Mouse (Mus musculus) MEL (cell line): Measurements from ENCODE around the gene Ssh3. TPM values are rescaled to one million over a fixed set of nuclear protein-coding genes. Genes with fewer than 3 reads are reported as not detected.
A peak's percentile ranks its signal among the peaks of the same experiment; 100 is the strongest.

ENCODE experiments used
- DNase-seq: peaks from one replicate; pipeline ENCODE4 v3.0.0; 2011; ENCODE audit warnings: low read depth, low spot score
- H3K27ac ChIP-seq: 2 replicates; pipeline ENCODE4 v1.5.1; 2012; ENCODE audit warnings: low read depth, mild to moderate bottlenecking, control low read depth, low read length, moderate library complexity; ENCODE audit not compliant: control insufficient read depth
- H3K27me3 ChIP-seq, 2 experiments: fragments of 150-350 bp in 1 of 2; sonication (generic) in 1 of 2; 2 replicates each; pipeline ENCODE4 v1.6.1; 2012; ENCODE audit warnings: low read length in 2 of 2, mild to moderate bottlenecking in 2 of 2, improper control_type of control experiment in 1 of 2, moderate library complexity in 1 of 2; ENCODE audit not compliant: insufficient read depth in 2 of 2, control insufficient read depth in 1 of 2
- H3K36me3 ChIP-seq, 2 experiments: 2 replicates each; pipeline ENCODE4 v1.6.1; 2012 to 2014; ENCODE audit warnings: low read length in 2 of 2, improper control_type of control experiment in 1 of 2, inconsistent platforms in 1 of 2, mild to moderate bottlenecking in 1 of 2; ENCODE audit not compliant: insufficient read depth in 2 of 2, control insufficient read depth in 1 of 2
- H3K4me1 ChIP-seq, 2 experiments: fragments of 150-350 bp in 1 of 2; sonication (generic) in 1 of 2; 2 replicates each; pipeline ENCODE4 v1.6.1; 2012; ENCODE audit warnings: low read length in 2 of 2, improper control_type of control experiment in 1 of 2, mild to moderate bottlenecking in 1 of 2; ENCODE audit not compliant: insufficient read depth in 2 of 2, control insufficient read depth in 1 of 2
- H3K4me3 ChIP-seq, 2 experiments: fragments of 150-350 bp in 1 of 2; sonication (generic) in 1 of 2; 2 replicates each; pipeline ENCODE4 v1.5.1; 2012; ENCODE audit warnings: low read depth in 2 of 2, low read length in 2 of 2, mild to moderate bottlenecking in 2 of 2, moderate library complexity in 2 of 2, control low read depth in 1 of 2, improper control_type of control experiment in 1 of 2; ENCODE audit not compliant: control insufficient read depth in 1 of 2, insufficient read depth in 1 of 2
- H3K79me2 ChIP-seq: 2 replicates; pipeline ENCODE4 v1.6.1; 2012; ENCODE audit warnings: mild to moderate bottlenecking, low read length, moderate library complexity; ENCODE audit not compliant: control insufficient read depth, poor library complexity, insufficient read depth
- H3K9ac ChIP-seq: 2 replicates; pipeline ENCODE4 v1.6.1; 2012; ENCODE audit warnings: low read depth, mild to moderate bottlenecking, control low read depth, low read length, moderate library complexity; ENCODE audit not compliant: control insufficient read depth, poor library complexity, severe bottlenecking
- H3K9me3 ChIP-seq: fragments of 150-350 bp; sonication (generic); replicated peaks from 2 replicates; pipeline ENCODE4 v1.6.1; 2012; ENCODE audit warnings: mild to moderate bottlenecking, low read length, improper control_type of control experiment, moderate library complexity; ENCODE audit not compliant: insufficient read depth
- BHLHE40 ChIP-seq: IDR thresholded peaks from 2 replicates; pipeline ENCODE4 v1.6.1; 2012; ENCODE audit warnings: low read depth, mild to moderate bottlenecking, inconsistent platforms, low read length, improper control_type of control experiment, borderline replicate concordance
- CHD1 ChIP-seq: IDR thresholded peaks from 2 replicates; pipeline ENCODE4 v1.6.1; 2012; ENCODE audit warnings: low read depth, mild to moderate bottlenecking, inconsistent platforms, low read length, improper control_type of control experiment
- CHD2 ChIP-seq: IDR thresholded peaks from 2 replicates; pipeline ENCODE4 v1.6.1; 2011; ENCODE audit warnings: low read length, improper control_type of control experiment
- E2F4 ChIP-seq: IDR thresholded peaks from 2 replicates; pipeline ENCODE4 v1.6.1; 2011; ENCODE audit warnings: low read depth, low read length, improper control_type of control experiment, borderline replicate concordance
- ELF1 ChIP-seq: IDR thresholded peaks from 2 replicates; pipeline ENCODE4 v1.6.1; 2014; ENCODE audit warnings: low read depth, mild to moderate bottlenecking, inconsistent platforms, low read length, improper control_type of control experiment, moderate library complexity
- EP300 ChIP-seq, 2 experiments: IDR thresholded peaks; 2 replicates each; pipeline ENCODE4 v1.6.1; 2011; ENCODE audit warnings: improper control_type of control experiment in 2 of 2, low read length in 2 of 2, low read depth in 1 of 2, mild to moderate bottlenecking in 1 of 2
- ETS1 ChIP-seq: IDR thresholded peaks from 2 replicates; pipeline ENCODE4 v1.6.1; 2012; ENCODE audit warnings: low read depth, mild to moderate bottlenecking, inconsistent platforms, low read length, improper control_type of control experiment, moderate library complexity
- GABPA ChIP-seq: IDR thresholded peaks from 2 replicates; pipeline ENCODE4 v1.6.1; 2012; ENCODE audit warnings: low read depth, mild to moderate bottlenecking, inconsistent platforms, low read length, improper control_type of control experiment, moderate library complexity
- GATA1 ChIP-seq: IDR thresholded peaks from 2 replicates; pipeline ENCODE4 v1.6.1; 2011; ENCODE audit warnings: low read depth, low read length, improper control_type of control experiment
- JUND ChIP-seq: IDR thresholded peaks from 2 replicates; pipeline ENCODE4 v1.6.1; 2011; ENCODE audit warnings: low read depth, mild to moderate bottlenecking, improper control_type of control experiment, low read length
- KAT2A ChIP-seq: conservative IDR thresholded peaks from 2 replicates; pipeline ENCODE4 v1.6.1; 2012; ENCODE audit warnings: low read depth, low read length, improper control_type of control experiment, inconsistent platforms
- MAFK ChIP-seq: IDR thresholded peaks from 2 replicates; pipeline ENCODE4 v1.6.1; 2011; ENCODE audit warnings: low read depth, mild to moderate bottlenecking, low read length, improper control_type of control experiment, borderline replicate concordance
- MAZ ChIP-seq: IDR thresholded peaks from 2 replicates; pipeline ENCODE4 v1.6.1; 2012; ENCODE audit warnings: low read depth, mild to moderate bottlenecking, inconsistent platforms, low read length, improper control_type of control experiment
- MEF2A ChIP-seq: IDR thresholded peaks from 2 replicates; pipeline ENCODE4 v1.6.1; 2014; ENCODE audit warnings: low read depth, mild to moderate bottlenecking, inconsistent platforms, low read length, improper control_type of control experiment; ENCODE audit not compliant: poor library complexity, insufficient replicate concordance, severe bottlenecking; ENCODE audit errors: extremely low read depth
- MXI1 ChIP-seq: IDR thresholded peaks from 2 replicates; pipeline ENCODE4 v1.6.1; 2011; ENCODE audit warnings: mild to moderate bottlenecking, low read depth, low read length, improper control_type of control experiment
- MYB ChIP-seq: IDR thresholded peaks from 2 replicates; pipeline ENCODE4 v1.6.1; 2011; ENCODE audit warnings: mild to moderate bottlenecking, low read depth, low read length, improper control_type of control experiment
- MYC ChIP-seq: IDR thresholded peaks from 2 replicates; pipeline ENCODE4 v1.6.1; 2011; ENCODE audit warnings: low read depth, mild to moderate bottlenecking, low read length, improper control_type of control experiment, moderate library complexity
- NELFE ChIP-seq: IDR thresholded peaks from 2 replicates; pipeline ENCODE4 v1.6.1; 2011; ENCODE audit warnings: low read depth, low read length, improper control_type of control experiment
- NRF1 ChIP-seq: IDR thresholded peaks from 2 replicates; pipeline ENCODE4 v1.6.1; 2014; ENCODE audit warnings: low read depth, mild to moderate bottlenecking, inconsistent platforms, low read length, improper control_type of control experiment, moderate library complexity; ENCODE audit not compliant: poor library complexity, insufficient read depth, severe bottlenecking
- POLR2A ChIP-seq, 2 experiments: IDR thresholded peaks; 2 replicates each; pipeline ENCODE4 v1.6.1; 2011 to 2012; ENCODE audit warnings: low read length in 2 of 2, mild to moderate bottlenecking in 2 of 2, control low read depth in 1 of 2, improper control_type of control experiment in 1 of 2, low read depth in 1 of 2, moderate library complexity in 1 of 2; ENCODE audit not compliant: control insufficient read depth in 1 of 2, insufficient read depth in 1 of 2, poor library complexity in 1 of 2
- POLR2AphosphoS2 ChIP-seq: IDR thresholded peaks from 2 replicates; pipeline ENCODE4 v1.6.1; 2011; ENCODE audit warnings: low read length, improper control_type of control experiment
- POLR2AphosphoS5 ChIP-seq: IDR thresholded peaks from 2 replicates; pipeline ENCODE4 v1.6.1; 2012; ENCODE audit warnings: low read depth, borderline replicate concordance, mild to moderate bottlenecking, inconsistent platforms, low read length, moderate library complexity, mixed read lengths
- RAD21 ChIP-seq: IDR thresholded peaks from 2 replicates; pipeline ENCODE4 v1.6.1; 2011; ENCODE audit warnings: mild to moderate bottlenecking, low read depth, low read length, improper control_type of control experiment
- RCOR1 ChIP-seq: IDR thresholded peaks from 2 replicates; pipeline ENCODE4 v1.6.1; 2012; ENCODE audit warnings: low read depth, mild to moderate bottlenecking, inconsistent platforms, low read length, improper control_type of control experiment
- SIN3A ChIP-seq: IDR thresholded peaks from 2 replicates; pipeline ENCODE4 v1.6.1; 2012; ENCODE audit warnings: low read length, improper control_type of control experiment, inconsistent platforms
- SMC3 ChIP-seq: IDR thresholded peaks from 2 replicates; pipeline ENCODE4 v1.6.1; 2011; ENCODE audit warnings: low read depth, low read length, improper control_type of control experiment
- TAL1 ChIP-seq: IDR thresholded peaks from 2 replicates; pipeline ENCODE4 v1.6.1; 2012; ENCODE audit warnings: mild to moderate bottlenecking, inconsistent platforms, low read length, moderate library complexity, mixed read lengths
- TBP ChIP-seq: IDR thresholded peaks from 2 replicates; pipeline ENCODE4 v1.8.0; 2011; ENCODE audit warnings: low read depth, low read length, improper control_type of control experiment
- TCF12 ChIP-seq: IDR thresholded peaks from 2 replicates; pipeline ENCODE4 v1.6.1; 2014; ENCODE audit warnings: low read depth, mild to moderate bottlenecking, inconsistent platforms, low read length, improper control_type of control experiment, moderate library complexity
- UBTF ChIP-seq: IDR thresholded peaks from 2 replicates; pipeline ENCODE4 v1.6.1; 2012; ENCODE audit warnings: low read depth, mild to moderate bottlenecking, inconsistent platforms, low read length, improper control_type of control experiment, moderate library complexity, borderline replicate concordance; ENCODE audit not compliant: insufficient read depth
- USF1 ChIP-seq: IDR thresholded peaks from 2 replicates; pipeline ENCODE4 v1.6.1; 2014; ENCODE audit warnings: low read depth, mild to moderate bottlenecking, inconsistent platforms, low read length, improper control_type of control experiment, moderate library complexity
- USF2 ChIP-seq, 2 experiments: IDR thresholded peaks; 2 replicates each; pipeline ENCODE4 v1.6.1; 2011 to 2012; ENCODE audit warnings: improper control_type of control experiment in 2 of 2, low read length in 2 of 2, borderline replicate concordance in 1 of 2, inconsistent platforms in 1 of 2, low read depth in 1 of 2, mild to moderate bottlenecking in 1 of 2; ENCODE audit not compliant: insufficient read depth in 1 of 2
- ZC3H11A ChIP-seq: IDR thresholded peaks from 2 replicates; pipeline ENCODE4 v1.6.1; 2012; ENCODE audit warnings: low read depth, mild to moderate bottlenecking, inconsistent platforms, low read length, improper control_type of control experiment
- ZKSCAN1 ChIP-seq: IDR thresholded peaks from 2 replicates; pipeline ENCODE4 v1.6.1; 2012; ENCODE audit warnings: low read depth, mild to moderate bottlenecking, inconsistent platforms, low read length, improper control_type of control experiment, moderate library complexity
- ZMIZ1 ChIP-seq: IDR thresholded peaks from 2 replicates; pipeline ENCODE4 v1.6.1; 2012; ENCODE audit warnings: low read depth, mild to moderate bottlenecking, inconsistent platforms, low read length, improper control_type of control experiment, moderate library complexity
- ZNF384 ChIP-seq: IDR thresholded peaks from 2 replicates; pipeline ENCODE4 v1.6.1; 2012; ENCODE audit warnings: low read depth, mild to moderate bottlenecking, inconsistent platforms, low read length, improper control_type of control experiment
- polyA plus RNA-seq, 2 experiments: library from polyadenylated mRNA; stranded (reverse) in 1 of 2; unstranded in 1 of 2; fragments of >175 nt in 1 of 2; fragments of >200 nt in 1 of 2; gene quantifications; 2 replicates each; pipeline versions ENCODE4 v1.2.1 to v1.2.4; 2012; ENCODE audit warnings: low replicate concordance in 2 of 2, low read depth in 1 of 2; ENCODE audit not compliant: insufficient read length in 2 of 2, insufficient read depth in 1 of 2, missing spikeins in 1 of 2
- total RNA-seq: library from RNA; depleted of rRNA; stranded (reverse); fragments of 300-350 nt; gene quantifications from 2 replicates; pipeline ENCODE4 v1.2.3, GENCODE M21; 2012

Gene Ssh3
- total and polyA plus RNA-seq, 3 experiments: 9.2 to 14.1 TPM; not detected in 1

- Histone ChIP-seq H3K27ac (no peak within 1 kb of the TSS), H3K4me1 (peaks cover 0 to 4% of the 10 kb centered on the region in 2 experiments; a peak in 2 of 4 replicates)
- TF ChIP-seq SIN3A: peak; percentile 86
- TF ChIP-seq USF1: no peak
- TF ChIP-seq TBP: no peak
- 0 out of 4 replicates have a peak, but pooled peaks of 1 of the 2 experiments have one; percentile 10 for TF ChIP-seq POLR2A (IDR thresholded peaks at IDR 0.05; ENCODE audit: control insufficient read depth in 1 of 2, insufficient read depth in 1 of 2, low read depth in 1 of 2, low read length in 2 of 2, poor library complexity in 1 of 2)
- TF ChIP-seq CHD1: no peak
- no peak for TF ChIP-seq TAL1
- no peak for TF ChIP-seq POLR2AphosphoS5
- TF ChIP-seq NELFE: 0 out of 2 replicates have a peak, but pooled peaks have one; percentile 23
- TF ChIP-seq MYB: no peak
- TF ChIP-seq SMC3: peak; percentile 40
- TF ChIP-seq MAZ: peak; percentile 89
- TF ChIP-seq MXI1: peak; percentile 89
- TF ChIP-seq MEF2A: no peak
- TF ChIP-seq UBTF: no peak
- peak; percentile 56 for TF ChIP-seq NRF1
- no peak for TF ChIP-seq JUND
- no peak for TF ChIP-seq USF2 (IDR thresholded peaks at IDR 0.05; ENCODE audit: borderline replicate concordance in 1 of 2, insufficient read depth in 1 of 2, low read depth in 1 of 2, low read length in 2 of 2)
- TF ChIP-seq CHD2: no peak
- no peak for TF ChIP-seq GATA1
- TF ChIP-seq BHLHE40: 0 out of 2 replicates have a peak, but pooled peaks have one; percentile 24
- TF ChIP-seq RCOR1: no peak
- TF ChIP-seq MYC: no peak
- TF ChIP-seq GABPA: no peak
- TF ChIP-seq EP300 (IDR thresholded peaks at IDR 0.05; ENCODE audit: low read depth in 1 of 2, low read length in 2 of 2): no peak
- TF ChIP-seq ZKSCAN1: no peak
- no peak for TF ChIP-seq MAFK
- TF ChIP-seq ZC3H11A: no peak
- TF ChIP-seq RAD21: peak; percentile 43
- TF ChIP-seq ZMIZ1: no peak
- no peak for TF ChIP-seq E2F4
- peak; percentile 17; the same call in 1 of the 2 replicates for TF ChIP-seq ETS1
- TF ChIP-seq ZNF384: no peak
- TF ChIP-seq KAT2A: no peak
- TF ChIP-seq TCF12: no peak
- TF ChIP-seq POLR2AphosphoS2: no peak
- TF ChIP-seq ELF1: peak; percentile 71
These were observed 14.0 kb upstream of the Ssh3 start, which contains the start of gene Ankrd13d for GRCm38 (mm10) chr19:4282898-4283553. Ankrd13d (minus strand) TSS chr19:4283137.

More at GRCm38 (mm10) chr19:4282898-4283553, 14.0 kb upstream of the Ssh3 start, which contains the start of gene Ankrd13d:
- Histone ChIP-seq H3K79me2 (no peaks in the 10 kb centered on the region), H3K9me3 (no peaks in the 10 kb centered on the region), H3K9ac (peak within 1 kb of the TSS; percentile 62), H3K27me3 (no peaks in the 10 kb centered on the region), H3K4me3 (peak within 1 kb of the TSS; percentile 67 to 76), H3K36me3 (no peaks in the 10 kb centered on the region; a peak in 2 of 4 replicates)
- peak; percentile 93 for DNase-seq
